Mouse (Mus musculus) erythroblast, embryonic 14.5 days (primary cell): ENCODE data around the gene Olfr1039.

ENCODE experiments used
- GATA1 ChIP-seq: IDR thresholded peaks from 2 replicates; pipeline ENCODE4 v1.6.1; 2012; ENCODE audit warnings: low read length, inconsistent platforms, mixed read lengths
- TAL1 ChIP-seq: IDR thresholded peaks from 3 replicates; pipeline ENCODE4 v1.6.1; 2012; ENCODE audit warnings: low read length, inconsistent platforms, mixed read lengths

DNA sequence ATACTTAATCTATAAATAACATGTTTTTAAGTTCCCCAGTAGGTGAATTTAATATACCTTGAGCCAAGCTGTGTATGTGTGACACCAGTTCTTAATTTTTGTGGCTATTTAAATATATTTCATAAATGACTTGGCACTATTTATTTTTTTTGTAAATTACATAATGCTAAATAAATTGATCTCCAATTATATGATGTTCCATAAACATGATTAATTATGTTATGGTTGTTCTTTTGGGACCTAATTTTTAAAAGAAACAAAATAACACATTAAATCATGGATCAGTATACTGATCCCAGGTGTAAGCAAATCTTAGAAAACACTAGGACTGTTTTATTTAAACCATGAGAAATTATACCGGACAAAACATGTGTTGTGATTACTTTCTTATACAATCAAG lies at the start of gene Olfr1039:
- no peak for TF ChIP-seq GATA1
- TF ChIP-seq TAL1: no peak
